Mouse (Mus musculus) E14TG2a.4 (cell line): Measurements from ENCODE around the gene Olfr1513.

Source experiments
- CTCF ChIP-seq: conservative IDR thresholded peaks from 2 replicates; pipeline ENCODE4 v1.5.1; 2014; ENCODE audit warnings: low read length
- NANOG ChIP-seq: IDR thresholded peaks from 2 replicates; pipeline ENCODE4 v1.6.1; 2014; ENCODE audit warnings: borderline replicate concordance, low read length, mixed read lengths
- POU5F1 ChIP-seq: IDR thresholded peaks from 2 replicates; pipeline ENCODE4 v1.6.1; 2014; ENCODE audit warnings: low read length, borderline replicate concordance

GRCm38 (mm10) chr14:52332171-52332570, 24.0 kb downstream of the Olfr1513 start:
- no peak for TF ChIP-seq CTCF
- no peak for TF ChIP-seq POU5F1
- no peak for TF ChIP-seq NANOG
